In genomic region chr16:35869126-35869525, GRCm38 (mm10) we compare ENCODE assay signal across 8 mouse cellular contexts. TPM values are rescaled to one million over a fixed set of nuclear protein-coding genes. Genes with fewer than 3 reads are reported as not detected.
DNase-seq lines count a peak whose midpoint lies in the region; ATAC-seq lines count a peak whose summit lies in the region.

No protein-coding gene starts in this region.

- H3K9ac ChIP-seq in hindbrain, embryonic 16.5 days (ENCODE audit: low read depth, low read length) = no peak overlapping the region

- 26% methylated on average over 3 of the region's 3 CpGs for WGBS in hindbrain, embryonic 16.5 days

- no peak overlapping the region; the same call in 1 of the 2 replicates for H3K4me2 ChIP-seq in hindbrain, embryonic 16.5 days (ENCODE audit: low read length)

- H3K9me3 ChIP-seq in hindbrain, embryonic 16.5 days (ENCODE audit: control insufficient read depth, low read length) = no peaks in the 10 kb centered on the region

- ATAC-seq in hindbrain, embryonic 16.5 days = no peak

- peaks cover 7% of the 10 kb centered on the region for H3K27me3 ChIP-seq in hindbrain, embryonic 16.5 days (replicated peaks; ENCODE audit: control insufficient read depth, insufficient read depth, low read length)

- DNase-seq in adrenal gland, postnatal 14 days = peak; percentile 18
- no peak for DNase-seq in adrenal gland, postnatal 10 days
- peak; percentile 52 for DNase-seq in adipocyte (ENCODE audit: low spot score)
- DNase-seq in kidney, adult 11 months = peak; percentile 24
- DNase-seq in lung, postnatal 10 days = peak; percentile 40
- no peak for DNase-seq in cerebellum, adult 9-11 months
- no peak for DNase-seq in right cerebral cortex, postnatal 4 days

- H3K4me3 ChIP-seq in hindbrain, embryonic 16.5 days (ENCODE audit: low read length) = no peak overlapping the region

- H3K36me3 ChIP-seq in hindbrain, embryonic 16.5 days (ENCODE audit: control insufficient read depth, insufficient read depth, low read length) = no peaks in the 10 kb centered on the region

- no peak overlapping the region for H3K27ac ChIP-seq in hindbrain, embryonic 16.5 days (ENCODE audit: low read depth, low read length)

- H3K4me1 ChIP-seq in hindbrain, embryonic 16.5 days (ENCODE audit: control insufficient read depth, insufficient read depth, low read depth, low read length) = peaks cover 3% of the 10 kb centered on the region

RNA-seq across cellular contexts. Expression of gene Parp14, which starts 2.2 kb away (rescaled TPM):
- total RNA-seq in adrenal gland, postnatal 14 days (2021) = 10.0 and 15.4 TPM in 2 replicates
- 10 to 100 TPM in 1 of 2 experiments, 1 to 10 TPM in 1; 7.2 to 12.1 TPM for total RNA-seq in adrenal gland, postnatal 10 days (2021)
- 0.34 and 0.53 TPM in 2 replicates for polyA plus RNA-seq in hindbrain, embryonic 16.5 days (2015; fragmentation: Nextera tagmentation; extraction: Ambion mirVana)

Comparison
In these comparisons a context has a peak if more than half of its experiments do, and no peak if none do; other contexts are left out.
1. DNase-seq: peak in adrenal gland, postnatal 14 days (single experiment), adipocyte (single experiment), kidney, adult 11 months (single experiment) and lung, postnatal 10 days (single experiment); none in adrenal gland, postnatal 10 days (single experiment), cerebellum, adult 9-11 months (single experiment) and right cerebral cortex, postnatal 4 days (single experiment).